Mouse (Mus musculus): ENCODE measurements around the gene Gcnt2. TPM values are rescaled to one million over a fixed set of nuclear protein-coding genes. Genes with fewer than 3 reads are reported as not detected.
"Not testable (repeated sequence)": the region's sequence is repeated elsewhere in the genome, so short reads cannot be mapped to it uniquely, and the experiment has no call there.

Gene Gcnt2
- polyA plus RNA-seq, 1 experiment from 2014 or later: 6.9 TPM

GRCm38 (mm10) chr13:40893573-40893972 is 34.0 kb downstream of the Gcnt2 start:
- no peak for ATAC-seq (ENCODE audit: low FRiP score, low TSS enrichment)
- H3K36me3 ChIP-seq (ENCODE audit: control insufficient read depth, insufficient read depth, low read length): no peaks in the 10 kb centered on the region
- 69% methylated on average over 3 of the region's 3 CpGs for WGBS
- no peak overlapping the region for H3K4me3 ChIP-seq (ENCODE audit: low read length)
- no peaks in the 10 kb centered on the region for H3K27me3 ChIP-seq (ENCODE audit: control insufficient read depth, insufficient read depth, low read length)
- no peak overlapping the region for H3K27ac ChIP-seq (ENCODE audit: low read depth, low read length)
- no peaks in the 10 kb centered on the region for H3K9me3 ChIP-seq (ENCODE audit: control insufficient read depth, low read length)
- no peak overlapping the region for H3K4me2 ChIP-seq (replicated peaks; ENCODE audit: low read depth, low read length)
- no peak overlapping the region for H3K9ac ChIP-seq (ENCODE audit: low read depth, low read length)
- H3K4me1 ChIP-seq (ENCODE audit: control insufficient read depth, insufficient read depth, low read length): 0 out of 2 replicates have a peak, but pooled peaks cover 3% of the 10 kb centered on the region

- not testable (repeated sequence) for H3K9ac ChIP-seq (ENCODE audit: low read depth, low read length); H3K4me1 ChIP-seq (ENCODE audit: control insufficient read depth, insufficient read depth, low read length); H3K9me3 ChIP-seq (ENCODE audit: control insufficient read depth, low read length); ATAC-seq (ENCODE audit: low FRiP score, low TSS enrichment); H3K4me3 ChIP-seq (ENCODE audit: low read length); H3K27ac ChIP-seq (ENCODE audit: low read depth, low read length); H3K27me3 ChIP-seq (ENCODE audit: control insufficient read depth, insufficient read depth, low read length); H3K36me3 ChIP-seq (ENCODE audit: control insufficient read depth, insufficient read depth, low read length); H3K4me2 ChIP-seq (replicated peaks; ENCODE audit: low read depth, low read length)
- WGBS: 83% methylated on average over 12 of the region's 14 CpGs
Measured at GRCm38 (mm10) chr13:40898049-40898690, 38.6 kb downstream of the Gcnt2 start.

GRCm38 (mm10) chr13:40898698-40899097 is 39.1 kb downstream of the Gcnt2 start:
- Histone ChIP-seq H3K9me3 (ENCODE audit: control insufficient read depth, low read length) (no peaks in the 10 kb centered on the region), H3K9ac (ENCODE audit: low read depth, low read length) (no peak overlapping the region), H3K27ac (ENCODE audit: low read depth, low read length) (no peak overlapping the region), H3K36me3 (ENCODE audit: control insufficient read depth, insufficient read depth, low read length) (no peaks in the 10 kb centered on the region), H3K4me2 (replicated peaks; ENCODE audit: low read depth, low read length) (no peak overlapping the region), H3K27me3 (ENCODE audit: control insufficient read depth, insufficient read depth, low read length) (no peaks in the 10 kb centered on the region), H3K4me1 (ENCODE audit: control insufficient read depth, insufficient read depth, low read length) (0 out of 2 replicates have a peak, but pooled peaks cover 3% of the 10 kb centered on the region), H3K4me3 (ENCODE audit: low read length) (no peak overlapping the region)
- no peak for ATAC-seq (ENCODE audit: low FRiP score, low TSS enrichment)
- WGBS: 92% methylated on average over 4 of the region's 4 CpGs

GRCm38 (mm10) chr13:40899349-40899993 is 39.9 kb downstream of the Gcnt2 start:
- Histone ChIP-seq H3K4me1 (ENCODE audit: control insufficient read depth, insufficient read depth, low read length) (0 out of 2 replicates have a peak, but pooled peaks cover 3% of the 10 kb centered on the region), H3K27me3 (ENCODE audit: control insufficient read depth, insufficient read depth, low read length) (no peaks in the 10 kb centered on the region), H3K9ac (ENCODE audit: low read depth, low read length) (no peak overlapping the region), H3K4me3 (ENCODE audit: low read length) (no peak overlapping the region), H3K4me2 (replicated peaks; ENCODE audit: low read depth, low read length) (no peak overlapping the region), H3K36me3 (ENCODE audit: control insufficient read depth, insufficient read depth, low read length) (no peaks in the 10 kb centered on the region), H3K27ac (ENCODE audit: low read depth, low read length) (no peak overlapping the region), H3K9me3 (ENCODE audit: control insufficient read depth, low read length) (no peaks in the 10 kb centered on the region)
- no peak for ATAC-seq (ENCODE audit: low FRiP score, low TSS enrichment)
- 63% methylated on average over 8 of the region's 8 CpGs for WGBS

GRCm38 (mm10) chr13:40899994-40900970 is 40.7 kb downstream of the Gcnt2 start:
- H3K27ac ChIP-seq (ENCODE audit: low read depth, low read length): no peak overlapping the region
- H3K4me2 ChIP-seq (replicated peaks; ENCODE audit: low read depth, low read length): no peak overlapping the region
- ATAC-seq (ENCODE audit: low FRiP score, low TSS enrichment): no peak
- 68% methylated on average over 15 of the region's 15 CpGs for WGBS
- H3K27me3 ChIP-seq (ENCODE audit: control insufficient read depth, insufficient read depth, low read length): no peaks in the 10 kb centered on the region
- no peaks in the 10 kb centered on the region for H3K9me3 ChIP-seq (ENCODE audit: control insufficient read depth, low read length)
- H3K4me3 ChIP-seq (ENCODE audit: low read length): no peak overlapping the region
- 0 out of 2 replicates have a peak, but pooled peaks cover 3% of the 10 kb centered on the region for H3K4me1 ChIP-seq (ENCODE audit: control insufficient read depth, insufficient read depth, low read length)
- 0 out of 2 replicates have a peak overlapping the region, but pooled peaks have one; percentile 12 for H3K9ac ChIP-seq (ENCODE audit: low read depth, low read length)
- no peaks in the 10 kb centered on the region for H3K36me3 ChIP-seq (ENCODE audit: control insufficient read depth, insufficient read depth, low read length)

GRCm38 (mm10) chr13:40901263-40901662 is 41.7 kb downstream of the Gcnt2 start:
- Histone ChIP-seq H3K4me1 (ENCODE audit: control insufficient read depth, insufficient read depth, low read length) (0 out of 2 replicates have a peak, but pooled peaks cover 3% of the 10 kb centered on the region), H3K9ac (ENCODE audit: low read depth, low read length) (no peak overlapping the region), H3K4me3 (ENCODE audit: low read length) (no peak overlapping the region), H3K36me3 (ENCODE audit: control insufficient read depth, insufficient read depth, low read length) (no peaks in the 10 kb centered on the region), H3K27ac (ENCODE audit: low read depth, low read length) (no peak overlapping the region), H3K4me2 (replicated peaks; ENCODE audit: low read depth, low read length) (no peak overlapping the region), H3K27me3 (ENCODE audit: control insufficient read depth, insufficient read depth, low read length) (no peaks in the 10 kb centered on the region), H3K9me3 (ENCODE audit: control insufficient read depth, low read length) (no peaks in the 10 kb centered on the region)
- WGBS: 86% methylated on average over 5 of the region's 5 CpGs
- ATAC-seq (ENCODE audit: low FRiP score, low TSS enrichment): no peak

GRCm38 (mm10) chr13:40901831-40902459 is 42.4 kb downstream of the Gcnt2 start:
- Histone ChIP-seq H3K4me1 (ENCODE audit: control insufficient read depth, insufficient read depth, low read length) (0 out of 2 replicates have a peak, but pooled peaks cover 3% of the 10 kb centered on the region), H3K9ac (ENCODE audit: low read depth, low read length) (no peak overlapping the region), H3K4me2 (replicated peaks; ENCODE audit: low read depth, low read length) (no peak overlapping the region), H3K36me3 (ENCODE audit: control insufficient read depth, insufficient read depth, low read length) (no peaks in the 10 kb centered on the region), H3K4me3 (ENCODE audit: low read length) (no peak overlapping the region), H3K27ac (ENCODE audit: low read depth, low read length) (no peak overlapping the region), H3K9me3 (ENCODE audit: control insufficient read depth, low read length) (no peaks in the 10 kb centered on the region), H3K27me3 (ENCODE audit: control insufficient read depth, insufficient read depth, low read length) (no peaks in the 10 kb centered on the region)
- ATAC-seq (ENCODE audit: low FRiP score, low TSS enrichment): no peak
- 58% methylated on average over 12 of the region's 12 CpGs for WGBS

- no peaks in the 10 kb centered on the region for H3K36me3 ChIP-seq (ENCODE audit: control insufficient read depth, insufficient read depth, low read length)
- no peak overlapping the region for H3K4me2 ChIP-seq (replicated peaks; ENCODE audit: low read depth, low read length)
- H3K4me3 ChIP-seq (ENCODE audit: low read length): no peak overlapping the region
- H3K9ac ChIP-seq (ENCODE audit: low read depth, low read length): no peak overlapping the region
- 0 out of 2 replicates have a peak, but pooled peaks cover 3% of the 10 kb centered on the region for H3K4me1 ChIP-seq (ENCODE audit: control insufficient read depth, insufficient read depth, low read length)
- H3K9me3 ChIP-seq (ENCODE audit: control insufficient read depth, low read length): no peaks in the 10 kb centered on the region
- H3K27me3 ChIP-seq (ENCODE audit: control insufficient read depth, insufficient read depth, low read length): no peaks in the 10 kb centered on the region
- no peak overlapping the region for H3K27ac ChIP-seq (ENCODE audit: low read depth, low read length)
- 87% methylated on average over 7 of the region's 7 CpGs for WGBS
- no peak for ATAC-seq (ENCODE audit: low FRiP score, low TSS enrichment)
Measured at GRCm38 (mm10) chr13:40904080-40904479, 44.5 kb downstream of the Gcnt2 start.
